Mouse (Mus musculus): Measurements from ENCODE around the gene S100a5. TPM values are rescaled to one million over a fixed set of nuclear protein-coding genes. Genes with fewer than 3 reads are reported as not detected.

The S100a5 gene
- total and polyA plus RNA-seq, 3 experiments, result not detected

DNA sequence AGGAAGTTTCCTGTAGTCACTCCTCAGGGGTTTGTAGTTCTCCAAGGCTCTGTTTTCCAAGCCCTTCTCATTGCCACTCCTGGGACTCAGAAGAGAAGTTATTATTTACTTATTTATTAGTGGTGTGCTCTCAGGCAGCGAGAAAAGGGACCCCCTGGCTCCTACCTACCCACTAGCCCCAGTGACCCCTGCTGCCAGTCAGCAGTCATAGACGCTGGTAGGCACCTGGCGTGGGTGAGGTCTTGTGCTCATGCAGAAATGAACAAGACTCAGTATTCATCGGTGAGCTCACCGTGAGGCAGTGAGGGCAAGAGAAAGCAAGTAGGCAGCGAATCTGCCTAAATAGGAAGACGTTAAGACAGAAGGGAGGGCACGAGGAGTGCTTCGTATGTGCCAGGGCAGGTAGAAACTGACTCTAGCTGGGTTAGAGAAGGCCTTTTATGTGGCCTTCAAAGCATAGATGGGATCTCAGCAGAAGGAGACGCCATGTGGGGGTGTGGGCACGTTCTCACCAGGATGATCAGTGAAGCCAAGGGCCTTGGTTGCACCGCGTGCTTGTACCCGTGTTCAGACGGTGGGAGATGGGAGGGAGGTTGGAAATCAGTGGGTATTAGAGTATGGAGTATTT lies 22.2 kb upstream of the S100a5 start:
- Histone ChIP-seq H3K4me1 (ENCODE audit: control insufficient read depth in 1 of 2, insufficient read depth in 2 of 2) (peaks cover 23 to 50% of the 10 kb centered on the region in 2 experiments), H3K27ac (ENCODE audit: insufficient read depth, low read depth) (no peak overlapping the region), H3K36me3 (replicated peaks in 1 of 2; ENCODE audit: control insufficient read depth in 1 of 2, insufficient read depth in 1 of 2, low read length in 1 of 2) (no peaks in the 10 kb centered on the region), H3K4me3 (replicated peaks in 1 of 3; ENCODE audit: low read depth in 2 of 3, low read length in 2 of 3, poor library complexity in 1 of 3) (no peak overlapping the region), H3K9me3 (replicated peaks; ENCODE audit: low read length) (no peaks in the 10 kb centered on the region), H3K27me3 (replicated peaks) (no peaks in the 10 kb centered on the region), H3K9ac (ENCODE audit: insufficient read depth, low read depth) (no peak overlapping the region), H3K4me2 (ENCODE audit: insufficient read depth, low read depth, poor library complexity, severe bottlenecking) (no peak overlapping the region), H3K79me2 (replicated peaks; ENCODE audit: control insufficient read depth, extremely low read depth, insufficient read depth, poor library complexity, severe bottlenecking) (no peaks in the 10 kb centered on the region)
- dilution Hi-C loops (cut with MboI; ENCODE audit: extremely low pct_ligation_motif_present, extremely low pct_unique_long_range_greater_than_20kb, low sequenced_read_pairs) (no loop called here), in situ Hi-C loops (cut with MboI; ENCODE audit: low pct_ligation_motif_present, low pct_unique_long_range_greater_than_20kb, low sequenced_read_pairs) (no loop called here)
- DNase-seq (ENCODE audit: extremely low read depth), result peak; percentile 21
- TF ChIP-seq UBTF (IDR thresholded peaks at IDR 0.05; ENCODE audit: low read depth, low read length), result no peak

DNA sequence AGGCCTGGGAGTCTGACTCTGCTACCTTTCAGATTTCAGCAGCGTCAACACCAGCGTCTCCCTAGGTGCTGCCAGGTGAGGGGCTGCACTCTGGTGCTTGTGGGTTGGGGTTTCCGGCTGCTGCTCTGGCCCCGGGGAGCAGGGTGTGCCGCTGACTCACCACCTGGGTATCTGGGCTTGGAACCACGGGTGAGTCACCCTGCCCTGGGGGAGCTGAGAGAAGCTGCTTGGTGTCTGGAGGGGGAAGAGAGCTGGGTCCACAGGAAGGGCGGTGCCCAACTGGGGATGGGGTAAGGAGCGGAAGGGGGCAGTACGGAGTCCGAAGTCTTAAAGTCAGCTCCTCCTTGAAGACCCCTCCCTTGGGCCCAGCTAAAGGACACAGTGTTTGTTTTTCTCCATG lies 21.4 kb upstream of the S100a5 start:
- peak; percentile 83 for TF ChIP-seq ETS1 (conservative IDR thresholded peaks at IDR 0.05; ENCODE audit: low read depth, low read length)
- TF ChIP-seq IRF4 (IDR thresholded peaks at IDR 0.05; ENCODE audit: low read depth, low read length), result peak; percentile 9; the same call in 1 of the 2 replicates
- peak in 1 of 2 experiments; percentile 13; a peak in 1 of 4 replicates for TF ChIP-seq CTCF (conservative IDR thresholded peaks at IDR 0.05 in 1 of 2, IDR thresholded peaks at IDR 0.05 in 1 of 2; ENCODE audit: low read depth in 2 of 2, low read length in 2 of 2)
- TF ChIP-seq TCF12 (IDR thresholded peaks at IDR 0.05; ENCODE audit: low read depth, low read length), result peak; percentile 61; the same call in 1 of the 2 replicates
- peak; percentile 60; the same call in 1 of the 2 replicates for TF ChIP-seq EP300 (IDR thresholded peaks at IDR 0.05; ENCODE audit: low read length)
- no peak for TF ChIP-seq CHD2 (IDR thresholded peaks at IDR 0.05; ENCODE audit: low read length)
- 0 out of 2 replicates have a peak, but pooled peaks have one; percentile 13 for TF ChIP-seq MAZ (IDR thresholded peaks at IDR 0.05; ENCODE audit: low read depth, low read length)
- TF ChIP-seq RAD21 (IDR thresholded peaks at IDR 0.05; ENCODE audit: low read depth, low read length), result no peak
- peak; percentile 89 for TF ChIP-seq BHLHE40 (IDR thresholded peaks at IDR 0.05; ENCODE audit: low read depth, low read length)
- TF ChIP-seq MEF2A (IDR thresholded peaks at IDR 0.05; ENCODE audit: borderline replicate concordance, low read depth, low read length), result peak; percentile 39; the same call in 1 of the 2 replicates
- TF ChIP-seq NRF1 (IDR thresholded peaks at IDR 0.05; ENCODE audit: low read depth, low read length), result no peak
- peak; percentile 82 for DNase-seq (ENCODE audit: extremely low read depth)
- Histone ChIP-seq H3K79me2 (replicated peaks; ENCODE audit: control insufficient read depth, extremely low read depth, insufficient read depth, poor library complexity, severe bottlenecking) (no peaks in the 10 kb centered on the region), H3K9ac (ENCODE audit: insufficient read depth, low read depth) (no peak overlapping the region), H3K9me3 (replicated peaks; ENCODE audit: low read length) (no peaks in the 10 kb centered on the region), H3K27me3 (replicated peaks) (no peaks in the 10 kb centered on the region), H3K27ac (ENCODE audit: insufficient read depth, low read depth) (no peak overlapping the region), H3K4me1 (ENCODE audit: control insufficient read depth in 1 of 2, insufficient read depth in 2 of 2) (peaks cover 23 to 50% of the 10 kb centered on the region in 2 experiments), H3K36me3 (replicated peaks in 1 of 2; ENCODE audit: control insufficient read depth in 1 of 2, insufficient read depth in 1 of 2, low read length in 1 of 2) (no peaks in the 10 kb centered on the region), H3K4me3 (replicated peaks in 1 of 3; ENCODE audit: low read depth in 2 of 3, low read length in 2 of 3, poor library complexity in 1 of 3) (peak overlapping the region in 1 of 3 experiments; percentile 28), H3K4me2 (ENCODE audit: insufficient read depth, low read depth, poor library complexity, severe bottlenecking) (peak overlapping the region; percentile 33)
- dilution Hi-C loops (cut with MboI; ENCODE audit: extremely low pct_ligation_motif_present, extremely low pct_unique_long_range_greater_than_20kb, low sequenced_read_pairs), result no loop called here
- in situ Hi-C loops (cut with MboI; ENCODE audit: low pct_ligation_motif_present, low pct_unique_long_range_greater_than_20kb, low sequenced_read_pairs), result no loop called here

All from CH12.LX (cell line).